Mouse (Mus musculus) limb, embryonic 14.5 days (tissue): ENCODE results near the gene Pomp. TPM values are rescaled to one million over a fixed set of nuclear protein-coding genes. Genes with fewer than 3 reads are reported as not detected.

Experiments used
- ATAC-seq: fragments of 200-750 bp; cut with Nextera tagmentation; 2 replicates; pipeline ENCODE4 v1.8.0; 2017; ENCODE audit warnings: low read depth, moderate number of reproducible peaks, moderate TSS enrichment; ENCODE audit not compliant: low FRiP score
- DNase-seq: peaks from one replicate; pipeline ENCODE4 v3.0.0-alpha.2; 2015; ENCODE audit warnings: low spot score
- H3K27ac ChIP-seq: fragments of 300-500 bp; sonication (generic); replicated peaks from 2 replicates; pipeline ENCODE4 v1.5.1; 2014; ENCODE audit warnings: low read depth, mild to moderate bottlenecking, low read length, moderate library complexity, mixed read lengths
- H3K27me3 ChIP-seq: fragments of 300-500 bp; sonication (generic); 2 replicates; pipeline ENCODE4 v1.6.1; 2014; ENCODE audit warnings: low read length, mixed read lengths; ENCODE audit not compliant: control insufficient read depth, insufficient read depth
- H3K36me3 ChIP-seq: fragments of 300-500 bp; sonication (generic); 2 replicates; pipeline ENCODE4 v1.6.1; 2014; ENCODE audit warnings: mild to moderate bottlenecking, low read length, moderate library complexity, mixed read lengths; ENCODE audit not compliant: control insufficient read depth, insufficient read depth
- H3K4me1 ChIP-seq: fragments of 300-500 bp; sonication (generic); 2 replicates; pipeline ENCODE4 v1.6.1; 2014; ENCODE audit warnings: antibody characterized with exemption, low read length, mixed read lengths; ENCODE audit not compliant: control insufficient read depth, insufficient read depth
- H3K4me2 ChIP-seq: fragments of 300-500 bp; sonication (generic); replicated peaks from 2 replicates; pipeline ENCODE4 v1.6.1; 2014; ENCODE audit warnings: low read depth, mild to moderate bottlenecking, low read length, moderate library complexity; ENCODE audit not compliant: severe bottlenecking
- H3K4me3 ChIP-seq: fragments of 300-500 bp; sonication (generic); replicated peaks from 2 replicates; pipeline ENCODE4 v1.5.1; 2014; ENCODE audit warnings: low read length
- H3K9ac ChIP-seq: fragments of 300-500 bp; sonication (generic); 2 replicates; pipeline ENCODE4 v1.6.1; 2014; ENCODE audit warnings: mild to moderate bottlenecking, low read depth, low read length, moderate library complexity; ENCODE audit not compliant: severe bottlenecking
- H3K9me3 ChIP-seq: fragments of 300-500 bp; sonication (generic); 2 replicates; pipeline ENCODE4 v1.6.1; 2016; ENCODE audit warnings: low read length; ENCODE audit not compliant: control insufficient read depth
- POLR2A ChIP-seq: fragments of 200-500 bp; IDR thresholded peaks from 2 replicates; pipeline ENCODE4 v1.8.0; 2012; ENCODE audit warnings: inconsistent platforms, mild to moderate bottlenecking, moderate library complexity, borderline replicate concordance; ENCODE audit not compliant: insufficient read depth, insufficient read length; ENCODE audit errors: extremely low read depth
- WGBS: fragments of 180-500 bp; shearing (Covaris S2); extraction: QIAGEN DNeasy Blood & Tissue Kit; methylation state at CpG from one replicate; pipeline ENCODE4 v1.1.7; 2014; 5-methylcytosine and 5-hydroxymethylcytosine counted together
- polyA plus RNA-seq, 2 experiments: library from polyadenylated mRNA; depleted of rRNA in 1 of 2; stranded (reverse) in 1 of 2; unstranded in 1 of 2; fragments of >200 nt; fragmentation: Nextera tagmentation in 1 of 2; extraction: Ambion mirVana in 1 of 2; gene quantifications; 2 replicates each; pipeline versions ENCODE4 v1.2.1 to v1.2.3; 2012 to 2014

Gene Pomp
- polyA plus RNA-seq, 2 experiments: 270 to 484 TPM

DNA sequence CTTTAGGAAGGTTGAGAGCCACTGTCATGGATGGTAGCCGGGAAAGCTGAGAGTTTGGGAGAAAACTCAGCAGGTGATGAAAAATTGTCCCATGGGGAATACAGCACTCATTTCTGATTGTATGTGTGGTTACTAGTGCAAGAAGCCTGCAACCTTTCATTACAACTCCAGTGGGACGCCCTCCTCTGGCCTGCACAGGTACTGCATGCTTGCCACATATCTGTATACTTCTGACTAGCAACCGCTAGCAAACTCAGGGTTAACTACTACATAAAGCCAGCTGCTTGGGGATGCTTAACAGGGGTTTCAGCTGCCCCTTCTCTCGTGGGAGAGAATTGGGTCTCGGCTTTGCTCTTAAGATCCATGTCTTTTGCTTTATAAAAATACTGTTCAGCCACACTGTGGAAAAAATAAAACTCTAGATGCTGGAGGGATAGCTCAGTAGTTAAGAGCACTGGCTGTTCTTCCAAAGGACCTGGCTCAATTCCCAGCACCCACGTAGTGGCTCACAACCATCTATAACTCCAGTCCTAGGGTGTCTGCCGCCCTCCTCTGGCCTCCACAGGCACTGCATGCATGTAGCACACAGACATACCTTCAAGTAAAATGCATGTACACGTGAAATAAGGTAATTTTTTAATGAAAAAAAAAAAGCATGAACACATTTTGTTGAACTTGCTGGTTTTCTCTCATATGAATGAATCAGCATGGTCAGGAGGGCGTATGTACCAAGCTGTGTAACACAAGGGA is 42.3 kb upstream of the Pomp start:
- H3K9ac ChIP-seq: no peak overlapping the region
- no peak for DNase-seq
- H3K27ac ChIP-seq: no peak overlapping the region
- H3K4me3 ChIP-seq: no peak overlapping the region
- no peak for ATAC-seq
- no peaks in the 10 kb centered on the region for H3K27me3 ChIP-seq
- 89% methylated on average over 9 of the region's 9 CpGs for WGBS
- no peak for TF ChIP-seq POLR2A
- no peaks in the 10 kb centered on the region for H3K36me3 ChIP-seq
- no peaks in the 10 kb centered on the region for H3K4me1 ChIP-seq
- no peak overlapping the region for H3K4me2 ChIP-seq
- H3K9me3 ChIP-seq: no peaks in the 10 kb centered on the region; the same call in 1 of the 2 replicates

DNA sequence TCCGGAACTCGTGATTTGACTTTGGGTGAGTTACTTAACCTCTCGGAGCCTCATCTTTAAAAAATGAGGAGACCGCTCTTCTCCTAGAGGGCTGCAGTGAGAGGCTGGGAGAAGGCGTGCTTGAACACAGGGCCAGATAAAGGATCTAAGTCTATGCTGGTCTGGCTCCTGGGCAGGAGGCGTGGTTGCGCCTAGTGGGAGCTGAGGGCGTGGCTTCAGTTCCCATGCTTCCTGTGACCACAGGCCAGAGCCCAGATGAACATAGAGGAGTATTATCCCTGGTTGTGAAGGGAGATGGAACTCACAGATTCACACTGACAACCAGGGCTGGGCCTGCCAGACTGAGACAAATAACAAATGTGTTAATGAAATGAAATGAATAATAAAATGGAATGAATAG is 41.4 kb upstream of the Pomp start:
- Histone ChIP-seq H3K4me3 (no peak overlapping the region), H3K9ac (no peak overlapping the region), H3K4me2 (no peak overlapping the region), H3K4me1 (no peaks in the 10 kb centered on the region), H3K9me3 (no peaks in the 10 kb centered on the region; the same call in 1 of the 2 replicates), H3K27ac (no peak overlapping the region), H3K36me3 (no peaks in the 10 kb centered on the region), H3K27me3 (no peaks in the 10 kb centered on the region)
- DNase-seq: no peak
- 94% methylated on average over 8 of the region's 8 CpGs for WGBS
- TF ChIP-seq POLR2A: no peak
- no peak for ATAC-seq

DNA sequence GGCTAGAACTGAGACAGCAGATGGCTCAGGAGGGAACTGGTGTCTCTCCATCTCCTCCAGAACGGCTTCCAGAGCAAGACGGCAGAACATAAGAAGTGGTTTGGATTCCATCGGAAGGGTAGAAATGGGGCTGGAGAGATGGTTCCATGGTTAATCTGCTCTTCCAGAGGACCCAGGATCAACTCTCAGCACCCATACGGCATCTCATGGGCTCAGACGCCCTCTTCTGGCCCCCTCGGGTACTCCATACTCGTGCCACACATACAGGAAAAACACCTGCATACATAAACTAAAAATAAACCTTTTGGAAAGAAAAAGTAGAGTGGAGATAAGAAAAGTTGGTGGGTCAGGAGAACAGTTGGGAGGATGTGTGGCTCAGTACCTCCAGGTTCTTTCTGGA is 40.4 kb upstream of the Pomp start:
- Histone ChIP-seq H3K9ac (no peak overlapping the region), H3K36me3 (no peaks in the 10 kb centered on the region), H3K27me3 (no peaks in the 10 kb centered on the region), H3K4me2 (no peak overlapping the region), H3K4me1 (no peaks in the 10 kb centered on the region), H3K4me3 (no peak overlapping the region), H3K27ac (no peak overlapping the region), H3K9me3 (no peaks in the 10 kb centered on the region; the same call in 1 of the 2 replicates)
- no peak for ATAC-seq
- no peak for TF ChIP-seq POLR2A
- WGBS: 82% methylated on average over 7 of the region's 7 CpGs
- DNase-seq: no peak

DNA sequence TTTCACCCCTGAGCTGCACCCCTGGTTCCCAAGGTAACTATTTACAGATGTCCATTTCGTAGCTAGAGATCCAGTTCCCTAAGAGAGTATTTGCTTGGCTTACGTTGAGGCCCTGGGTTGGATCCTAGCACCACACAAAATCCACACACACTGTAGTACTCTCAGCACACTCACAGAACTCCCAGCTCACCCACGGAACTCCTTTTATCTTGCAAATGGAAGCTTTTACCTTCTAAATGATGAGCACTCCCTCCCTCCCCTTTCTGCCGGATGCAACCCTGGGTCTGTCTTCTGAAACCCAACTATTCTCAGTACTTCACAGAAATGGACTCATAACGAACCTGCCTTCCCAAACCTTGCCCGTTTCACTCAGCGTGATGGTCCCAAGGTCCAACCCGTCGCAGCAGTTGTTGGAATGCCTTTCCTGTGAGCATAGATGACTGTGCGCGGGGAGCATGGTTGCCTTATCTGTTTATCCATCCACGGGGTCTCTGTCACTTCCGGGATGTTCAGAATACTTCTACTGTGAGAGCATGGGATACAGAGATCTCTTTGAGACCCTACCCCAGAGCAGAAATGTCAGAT is 36.1 kb upstream of the Pomp start:
- Histone ChIP-seq H3K27ac (no peak overlapping the region), H3K4me3 (no peak overlapping the region), H3K4me1 (no peaks in the 10 kb centered on the region), H3K9me3 (no peaks in the 10 kb centered on the region), H3K4me2 (no peak overlapping the region), H3K9ac (no peak overlapping the region), H3K36me3 (no peaks in the 10 kb centered on the region), H3K27me3 (no peaks in the 10 kb centered on the region)
- 77% methylated on average over 13 of the region's 13 CpGs for WGBS
- DNase-seq: no peak
- TF ChIP-seq POLR2A: no peak
- no peak for ATAC-seq

DNA sequence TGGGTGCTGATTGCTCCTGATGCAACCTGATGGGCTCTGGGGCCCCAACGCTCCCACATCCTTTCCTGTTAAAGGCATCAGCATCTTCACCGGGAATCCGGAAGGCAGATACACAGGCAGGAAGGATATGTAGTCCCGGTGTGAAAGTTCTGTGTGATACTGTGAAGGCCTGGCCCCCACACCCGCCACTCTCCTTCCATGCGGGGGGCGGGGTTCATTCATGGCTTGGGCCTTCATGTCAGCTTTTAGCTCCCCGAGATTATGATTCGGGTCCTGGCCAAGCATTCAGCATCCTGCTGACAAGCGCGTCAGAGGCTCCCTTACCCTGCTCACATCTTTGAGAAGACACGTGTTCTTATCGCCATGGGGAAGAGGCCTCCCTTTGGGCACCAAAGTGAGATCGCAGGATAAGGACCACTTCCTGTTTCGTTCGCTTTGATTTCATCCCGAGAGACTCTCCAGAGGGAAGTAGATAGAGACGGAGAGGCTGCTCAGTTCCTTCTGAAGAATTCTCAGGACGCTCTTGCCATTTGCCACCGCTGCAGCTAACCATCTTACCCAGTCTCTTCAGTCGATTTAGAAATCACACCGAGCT is 34.8 kb upstream of the Pomp start:
- H3K4me2 ChIP-seq: no peak overlapping the region
- H3K9me3 ChIP-seq: no peaks in the 10 kb centered on the region
- 48% methylated on average over 22 of the region's 22 CpGs for WGBS
- H3K36me3 ChIP-seq: no peaks in the 10 kb centered on the region
- DNase-seq: no peak
- H3K4me1 ChIP-seq: no peaks in the 10 kb centered on the region
- no peak for TF ChIP-seq POLR2A
- H3K4me3 ChIP-seq: no peak overlapping the region
- no peak overlapping the region for H3K9ac ChIP-seq
- no peaks in the 10 kb centered on the region for H3K27me3 ChIP-seq
- no peak for ATAC-seq
- no peak overlapping the region for H3K27ac ChIP-seq
